Mouse (Mus musculus) G1E (cell line): ENCODE measurements around the gene F11r.

Experiments used
- CTCF ChIP-seq: IDR thresholded peaks from 2 replicates; pipeline ENCODE4 v1.5.1; 2012; ENCODE audit warnings: low read depth, low read length, inconsistent platforms, mixed read lengths
- GATA1 ChIP-seq: IDR thresholded peaks from 2 replicates; pipeline ENCODE4 v1.6.1; 2012; ENCODE audit warnings: borderline replicate concordance, low read length, inconsistent platforms, mixed read lengths
- GATA2 ChIP-seq: IDR thresholded peaks from 2 replicates; pipeline ENCODE4 v1.6.1; 2012; ENCODE audit warnings: low read depth, low read length, inconsistent platforms, borderline replicate concordance

DNA sequence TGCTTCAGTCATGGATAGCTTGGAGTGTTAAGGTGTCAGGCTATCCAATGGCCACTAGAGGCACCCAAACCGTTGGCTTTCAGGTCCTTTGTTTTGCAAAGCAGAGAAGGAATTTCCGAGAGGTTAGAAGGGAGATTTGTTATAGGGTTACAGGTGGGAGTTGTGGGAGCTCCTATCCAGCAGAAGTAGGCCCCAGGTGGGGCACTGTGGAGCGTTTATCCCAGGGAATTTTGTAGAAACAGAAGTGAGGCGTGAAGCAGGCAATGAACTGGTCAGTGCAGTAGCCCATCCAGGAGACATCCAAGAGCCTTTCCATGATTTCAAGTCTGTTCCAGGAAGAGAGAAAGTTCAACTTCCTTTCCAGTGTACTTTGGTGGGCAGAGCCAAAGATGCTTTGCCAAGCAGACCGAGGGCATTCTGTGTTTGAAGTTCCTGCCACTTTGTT is 64.3 kb downstream of the F11r start:
- TF ChIP-seq CTCF (no peak), GATA1 (no peak), GATA2 (no peak)
